Mouse (Mus musculus): ENCODE results near the gene Etnk1. TPM values are rescaled to one million over a fixed set of nuclear protein-coding genes. Genes with fewer than 3 reads are reported as not detected.
A peak's percentile ranks its signal among the peaks of the same experiment; 100 is the strongest.

Etnk1 gene
- polyA plus RNA-seq, 1 experiment = 113 TPM

- DNase-seq = no peak
- Histone ChIP-seq H3K27ac (ENCODE audit: control insufficient read depth, insufficient read depth, low read length) (no peak overlapping the region), H3K27me3 (ENCODE audit: control insufficient read depth, insufficient read depth, low read length) (no peaks in the 10 kb centered on the region), H3K36me3 (ENCODE audit: control insufficient read depth, insufficient read depth, low read length) (peaks cover 12% of the 10 kb centered on the region), H3K4me3 (ENCODE audit: control insufficient read depth, insufficient read depth, low read length) (no peak overlapping the region), H3K4me1 (replicated peaks; ENCODE audit: control insufficient read depth, insufficient read depth, low read length) (no peaks in the 10 kb centered on the region)
- no peak for TF ChIP-seq CTCF (IDR thresholded peaks at IDR 0.05; ENCODE audit: borderline replicate concordance, control insufficient read depth, extremely low read depth, insufficient read depth, low read length, poor library complexity)
- TF ChIP-seq POLR2A (IDR thresholded peaks at IDR 0.05; ENCODE audit: control insufficient read depth, extremely low read depth, insufficient read depth, low read length, poor library complexity) = no peak
- whole genome bisulfite sequencing = over 99% methylated on average over 6 of the region's 6 CpGs
Measured at GRCm38 (mm10) chr6:143213461-143213860, 46.4 kb downstream of the Etnk1 start.

GRCm38 (mm10) chr6:143216221-143216620 lies 49.2 kb downstream of the Etnk1 start:
- Histone ChIP-seq H3K27me3 (ENCODE audit: control insufficient read depth, insufficient read depth, low read length) (no peaks in the 10 kb centered on the region), H3K4me3 (ENCODE audit: control insufficient read depth, insufficient read depth, low read length) (no peak overlapping the region), H3K4me1 (replicated peaks; ENCODE audit: control insufficient read depth, insufficient read depth, low read length) (no peaks in the 10 kb centered on the region), H3K27ac (ENCODE audit: control insufficient read depth, insufficient read depth, low read length) (no peak overlapping the region), H3K36me3 (ENCODE audit: control insufficient read depth, insufficient read depth, low read length) (peaks cover 6% of the 10 kb centered on the region; the same call in 1 of the 2 replicates)
- DNase-seq = no peak
- 96% methylated on average over 11 of the region's 11 CpGs for WGBS
- TF ChIP-seq CTCF (IDR thresholded peaks at IDR 0.05; ENCODE audit: borderline replicate concordance, control insufficient read depth, extremely low read depth, insufficient read depth, low read length, poor library complexity) = no peak
- no peak for TF ChIP-seq POLR2A (IDR thresholded peaks at IDR 0.05; ENCODE audit: control insufficient read depth, extremely low read depth, insufficient read depth, low read length, poor library complexity)

GRCm38 (mm10) chr6:143219347-143219746 lies 52.3 kb downstream of the Etnk1 start:
- WGBS = 12% methylated on average over 5 of the region's 5 CpGs
- Histone ChIP-seq H3K4me1 (replicated peaks; ENCODE audit: control insufficient read depth, insufficient read depth, low read length) (no peaks in the 10 kb centered on the region), H3K27me3 (ENCODE audit: control insufficient read depth, insufficient read depth, low read length) (no peaks in the 10 kb centered on the region), H3K4me3 (ENCODE audit: control insufficient read depth, insufficient read depth, low read length) (no peak overlapping the region), H3K36me3 (ENCODE audit: control insufficient read depth, insufficient read depth, low read length) (peaks cover 2% of the 10 kb centered on the region; the same call in 1 of the 2 replicates), H3K27ac (ENCODE audit: control insufficient read depth, insufficient read depth, low read length) (no peak overlapping the region)
- peak; percentile 69 for DNase-seq
- TF ChIP-seq CTCF (IDR thresholded peaks at IDR 0.05; ENCODE audit: borderline replicate concordance, control insufficient read depth, extremely low read depth, insufficient read depth, low read length, poor library complexity) (no peak), POLR2A (IDR thresholded peaks at IDR 0.05; ENCODE audit: control insufficient read depth, extremely low read depth, insufficient read depth, low read length, poor library complexity) (no peak)

GRCm38 (mm10) chr6:143221245-143221644 lies 54.2 kb downstream of the Etnk1 start:
- TF ChIP-seq POLR2A (IDR thresholded peaks at IDR 0.05; ENCODE audit: control insufficient read depth, extremely low read depth, insufficient read depth, low read length, poor library complexity) (no peak), CTCF (IDR thresholded peaks at IDR 0.05; ENCODE audit: borderline replicate concordance, control insufficient read depth, extremely low read depth, insufficient read depth, low read length, poor library complexity) (no peak)

GRCm38 (mm10) chr6:143224057-143224456 lies 57.0 kb downstream of the Etnk1 start:
- no peaks in the 10 kb centered on the region for H3K27me3 ChIP-seq (ENCODE audit: control insufficient read depth, insufficient read depth, low read length)
- WGBS = 95% methylated on average over 11 of the region's 11 CpGs
- H3K27ac ChIP-seq (ENCODE audit: control insufficient read depth, insufficient read depth, low read length) = no peak overlapping the region
- TF ChIP-seq CTCF (IDR thresholded peaks at IDR 0.05; ENCODE audit: borderline replicate concordance, control insufficient read depth, extremely low read depth, insufficient read depth, low read length, poor library complexity) (no peak), POLR2A (IDR thresholded peaks at IDR 0.05; ENCODE audit: control insufficient read depth, extremely low read depth, insufficient read depth, low read length, poor library complexity) (no peak)
- no peak for DNase-seq
- H3K4me1 ChIP-seq (replicated peaks; ENCODE audit: control insufficient read depth, insufficient read depth, low read length) = no peaks in the 10 kb centered on the region
- H3K4me3 ChIP-seq (ENCODE audit: control insufficient read depth, insufficient read depth, low read length) = no peak overlapping the region
- no peaks in the 10 kb centered on the region for H3K36me3 ChIP-seq (ENCODE audit: control insufficient read depth, insufficient read depth, low read length)

More at GRCm38 (mm10) chr6:143221245-143221644, 54.2 kb downstream of the Etnk1 start:
- 91% methylated on average over 8 of the region's 8 CpGs for WGBS
- no peak for DNase-seq
- Histone ChIP-seq H3K27me3 (ENCODE audit: control insufficient read depth, insufficient read depth, low read length) (no peaks in the 10 kb centered on the region), H3K4me1 (replicated peaks; ENCODE audit: control insufficient read depth, insufficient read depth, low read length) (no peaks in the 10 kb centered on the region), H3K36me3 (ENCODE audit: control insufficient read depth, insufficient read depth, low read length) (no peaks in the 10 kb centered on the region), H3K27ac (ENCODE audit: control insufficient read depth, insufficient read depth, low read length) (no peak overlapping the region), H3K4me3 (ENCODE audit: control insufficient read depth, insufficient read depth, low read length) (no peak overlapping the region)

- TF ChIP-seq CTCF (IDR thresholded peaks at IDR 0.05; ENCODE audit: borderline replicate concordance, control insufficient read depth, extremely low read depth, insufficient read depth, low read length, poor library complexity) (no peak), POLR2A (IDR thresholded peaks at IDR 0.05; ENCODE audit: control insufficient read depth, extremely low read depth, insufficient read depth, low read length, poor library complexity) (no peak)
- WGBS = 68% methylated on average over 6 of the region's 6 CpGs
- no peak for DNase-seq
Measured at GRCm38 (mm10) chr6:143224885-143225284, 57.9 kb downstream of the Etnk1 start.

GRCm38 (mm10) chr6:143228696-143229095 lies 61.7 kb downstream of the Etnk1 start:
- Histone ChIP-seq H3K27ac (ENCODE audit: control insufficient read depth, insufficient read depth, low read length) (no peak overlapping the region), H3K36me3 (ENCODE audit: control insufficient read depth, insufficient read depth, low read length) (no peaks in the 10 kb centered on the region), H3K4me3 (ENCODE audit: control insufficient read depth, insufficient read depth, low read length) (no peak overlapping the region), H3K27me3 (ENCODE audit: control insufficient read depth, insufficient read depth, low read length) (no peaks in the 10 kb centered on the region), H3K4me1 (replicated peaks; ENCODE audit: control insufficient read depth, insufficient read depth, low read length) (no peaks in the 10 kb centered on the region)
- TF ChIP-seq POLR2A (IDR thresholded peaks at IDR 0.05; ENCODE audit: control insufficient read depth, extremely low read depth, insufficient read depth, low read length, poor library complexity) (no peak), CTCF (IDR thresholded peaks at IDR 0.05; ENCODE audit: borderline replicate concordance, control insufficient read depth, extremely low read depth, insufficient read depth, low read length, poor library complexity) (no peak)
- DNase-seq = no peak
- WGBS = 96% methylated on average over 5 of the region's 5 CpGs

More at GRCm38 (mm10) chr6:143224885-143225284, 57.9 kb downstream of the Etnk1 start:
- no peak overlapping the region for H3K4me3 ChIP-seq (ENCODE audit: control insufficient read depth, insufficient read depth, low read length)
- H3K4me1 ChIP-seq (replicated peaks; ENCODE audit: control insufficient read depth, insufficient read depth, low read length) = no peaks in the 10 kb centered on the region
- H3K27ac ChIP-seq (ENCODE audit: control insufficient read depth, insufficient read depth, low read length) = no peak overlapping the region
- no peaks in the 10 kb centered on the region for H3K36me3 ChIP-seq (ENCODE audit: control insufficient read depth, insufficient read depth, low read length)
- no peaks in the 10 kb centered on the region for H3K27me3 ChIP-seq (ENCODE audit: control insufficient read depth, insufficient read depth, low read length)
